Mouse (Mus musculus) embryonic stem cell, embryonic (primary cell): ENCODE data around the gene Adh4.

ENCODE experiments used
- CTCF ChIA-PET, 4 experiments: fragments of 300-600 bp in 2 of 4; fragments of 350-600 bp in 2 of 4; sonication (Branson Sonifier 250); formaldehyde crosslinking; loops; one replicate each; lab custom pipeline; 2022; ENCODE audit warnings: inconsistent platforms in 2 of 4; lab: Charles Lee
- POLR2A ChIA-PET, 4 experiments: fragments of 300-600 bp in 2 of 4; fragments of 350-600 bp in 2 of 4; sonication (Branson Sonifier 250); formaldehyde crosslinking; loops; one replicate each; lab custom pipeline; 2022; ENCODE audit warnings: antibody characterized with exemption in 4 of 4, inconsistent platforms in 1 of 4; lab: Charles Lee

The Adh4 gene

GRCm38 (mm10) chr3:138431835-138432234 is 16.6 kb downstream of the Adh4 start:
- POLR2A ChIA-PET = no interaction called here
- CTCF ChIA-PET = no interaction called here

GRCm38 (mm10) chr3:138438716-138439115 is 23.4 kb downstream of the Adh4 start:
- CTCF ChIA-PET = no interaction called here
- POLR2A ChIA-PET = interaction anchor here in 3 of 4 experiments (0.6 to 2.1 kb wide), 8 partner anchors 10 to 575 kb away, joined by 3 to 6 read pairs (median 4); partner anchors contain the start of genes H2afz (in 1 of the 3) and Trmt10a (in 1 of the 3)

- ChIA-PET POLR2A (interaction anchor here in 2 of 4 experiments (0.6 to 6.6 kb wide), 7 partner anchors 13 to 610 kb away, joined by 3 to 58 read pairs (median 4); partner anchors contain the start of genes H2afz (in 1 of the 2), Metap1 (in 1 of the 2) and Trmt10a (in 1 of the 2)), CTCF (interaction anchor here in 2 of 4 experiments (0.6 to 1.0 kb wide), 3 partner anchors 24 to 451 kb away, joined by 3 read pairs; no protein-coding TSS in a partner anchor)
These were observed 26.9 kb downstream of the Adh4 start for GRCm38 (mm10) chr3:138442203-138442602.

GRCm38 (mm10) chr3:138442612-138443464 is 27.6 kb downstream of the Adh4 start, which contains the start of gene Adh5:
Gene Adh5, plus strand, starts transcription at chr3:138443093.
- ChIA-PET POLR2A (interaction anchor here in 3 of 4 experiments (0.5 to 6.6 kb wide), 14 partner anchors 9 to 611 kb away, joined by 3 to 58 read pairs (median 4); partner anchors contain the start of genes Eif4e (in 1 of the 3), H2afz (in 1 of the 3), Metap1 (in 1 of the 3) and Trmt10a (in 1 of the 3)), CTCF (interaction anchor here in 2 of 4 experiments (0.6 to 1.5 kb wide), 5 partner anchors 9 to 451 kb away, joined by 3 to 4 read pairs (median 3); no protein-coding TSS in a partner anchor)

GRCm38 (mm10) chr3:138443465-138443771 is 28.2 kb downstream of the Adh4 start:
- POLR2A ChIA-PET = interaction anchor here in 2 of 4 experiments (0.7 to 6.6 kb wide), 12 partner anchors 8 to 580 kb away, joined by 3 to 58 read pairs (median 8); partner anchors contain the start of genes Metap1 (in 2 of the 2), Eif4e (in 1 of the 2), H2afz (in 1 of the 2) and Mttp (in 1 of the 2)

GRCm38 (mm10) chr3:138448077-138448860 is 33.0 kb downstream of the Adh4 start:
- CTCF ChIA-PET = no interaction called here
- POLR2A ChIA-PET = interaction anchor here in 2 of 4 experiments (0.6 to 6.6 kb wide), 9 partner anchors 7 to 124 kb away, joined by 3 to 58 read pairs (median 4); partner anchors contain the start of gene Metap1 (in 2 of the 2)

More at GRCm38 (mm10) chr3:138443465-138443771, 28.2 kb downstream of the Adh4 start:
- CTCF ChIA-PET = interaction anchor here in 1 of 4 experiments (0.9 to 1.5 kb wide), 2 partner anchors 8 to 245 kb away, joined by 3 to 4 read pairs; no protein-coding TSS in a partner anchor

- POLR2A ChIA-PET = interaction anchor here in 3 of 4 experiments (0.6 to 7.3 kb wide), 8 partner anchors 7 to 633 kb away, joined by 3 to 58 read pairs (median 3); partner anchors contain the start of genes Adh5 (in 1 of the 3), Metap1 (in 1 of the 3) and Trmt10a (in 1 of the 3)
- CTCF ChIA-PET = interaction anchor here in 1 of 4 experiments (0.6 kb wide), 1 partner anchor 9 kb away, joined by 3 read pairs; no protein-coding TSS in a partner anchor
These were observed 36.9 kb downstream of the Adh4 start for GRCm38 (mm10) chr3:138452169-138452568.

GRCm38 (mm10) chr3:138454234-138454633 is 39.0 kb downstream of the Adh4 start:
- ChIA-PET CTCF (interaction anchor here in 1 of 4 experiments (0.6 kb wide), 1 partner anchor 279 kb away, joined by 3 read pairs; no protein-coding TSS in a partner anchor), POLR2A (interaction anchor here in 3 of 4 experiments (0.7 to 7.3 kb wide), 6 partner anchors 9 to 79 kb away, joined by 3 to 58 read pairs (median 8); partner anchors contain the start of genes Adh5 (in 1 of the 3) and Metap1 (in 1 of the 3))

- POLR2A ChIA-PET = interaction anchor here (0.6 to 7.3 kb wide), 15 partner anchors 8 to 591 kb away, joined by 3 to 58 read pairs (median 5); partner anchors contain the start of genes Adh5 (in 1 of the 4) and H2afz (in 1 of the 4)
- CTCF ChIA-PET = interaction anchor here in 2 of 4 experiments (0.6 to 1.8 kb wide), 3 partner anchors 257 to 280 kb away, joined by 3 to 5 read pairs (median 3); no protein-coding TSS in a partner anchor
These were observed 39.6 kb downstream of the Adh4 start for GRCm38 (mm10) chr3:138454711-138455435.

GRCm38 (mm10) chr3:138458441-138458840 is 43.2 kb downstream of the Adh4 start:
- ChIA-PET POLR2A (interaction anchor here in 1 of 4 experiments (0.5 to 7.3 kb wide), 3 partner anchors 13 to 72 kb away, joined by 4 to 58 read pairs (median 4); partner anchors contain the start of gene Adh5), CTCF (no interaction called here)

GRCm38 (mm10) chr3:138460260-138460659 is 45.0 kb downstream of the Adh4 start:
- POLR2A ChIA-PET = interaction anchor here in 2 of 4 experiments (0.6 to 1.3 kb wide), 3 partner anchors 11 to 76 kb away, joined by 3 read pairs; partner anchors contain the start of gene Eif4e (in 1 of the 2)
- CTCF ChIA-PET = no interaction called here

GRCm38 (mm10) chr3:138461832-138462231 is 46.6 kb downstream of the Adh4 start:
- CTCF ChIA-PET = no interaction called here

GRCm38 (mm10) chr3:138463137-138463536 is 47.9 kb downstream of the Adh4 start:
- ChIA-PET CTCF (interaction anchor here (0.6 to 1.3 kb wide), 5 partner anchors 10 to 265 kb away, joined by 3 to 11 read pairs (median 3); no protein-coding TSS in a partner anchor), POLR2A (interaction anchor here in 1 of 4 experiments (1.3 kb wide), 1 partner anchor 13 kb away, joined by 3 read pairs; no protein-coding TSS in a partner anchor)

More at GRCm38 (mm10) chr3:138461832-138462231, 46.6 kb downstream of the Adh4 start:
- POLR2A ChIA-PET = no interaction called here

GRCm38 (mm10) chr3:138463807-138464206 is 48.5 kb downstream of the Adh4 start:
- POLR2A ChIA-PET = interaction anchor here in 1 of 4 experiments (1.3 kb wide), 1 partner anchor 13 kb away, joined by 3 read pairs; no protein-coding TSS in a partner anchor
- CTCF ChIA-PET = no interaction called here

GRCm38 (mm10) chr3:138464573-138465147 is 49.4 kb downstream of the Adh4 start:
- POLR2A ChIA-PET = interaction anchor here in 2 of 4 experiments (0.6 to 1.5 kb wide), 4 partner anchors 9 to 81 kb away, joined by 3 to 4 read pairs (median 3); partner anchors contain the start of gene Metap1 (in 1 of the 2)
- CTCF ChIA-PET = no interaction called here

GRCm38 (mm10) chr3:138466656-138467055 is 51.4 kb downstream of the Adh4 start:
- POLR2A ChIA-PET = interaction anchor here in 1 of 4 experiments (1.5 kb wide), 1 partner anchor 15 kb away, joined by 6 read pairs; no protein-coding TSS in a partner anchor

More at GRCm38 (mm10) chr3:138466656-138467055, 51.4 kb downstream of the Adh4 start:
- CTCF ChIA-PET = interaction anchor here in 2 of 4 experiments (0.6 kb wide), 2 partner anchors 24 to 62 kb away, joined by 3 read pairs; no protein-coding TSS in a partner anchor
